Mouse (Mus musculus) right cerebral cortex, postnatal 25 days (tissue): Measurements from ENCODE around the gene B4galt3.
A peak's percentile ranks its signal among the peaks of the same experiment; 100 is the strongest.
"Not testable (repeated sequence)": the region's sequence is repeated elsewhere in the genome, so short reads cannot be mapped to it uniquely, and the experiment has no call there.

Experiments
- DNase-seq: peaks from one replicate; pipeline ENCODE4 v3.0.0; 2022

B4galt3 gene

GRCm38 (mm10) chr1:171241952-171242351 is 28.2 kb upstream of the B4galt3 start:
- DNase-seq = not testable (repeated sequence)

DNA sequence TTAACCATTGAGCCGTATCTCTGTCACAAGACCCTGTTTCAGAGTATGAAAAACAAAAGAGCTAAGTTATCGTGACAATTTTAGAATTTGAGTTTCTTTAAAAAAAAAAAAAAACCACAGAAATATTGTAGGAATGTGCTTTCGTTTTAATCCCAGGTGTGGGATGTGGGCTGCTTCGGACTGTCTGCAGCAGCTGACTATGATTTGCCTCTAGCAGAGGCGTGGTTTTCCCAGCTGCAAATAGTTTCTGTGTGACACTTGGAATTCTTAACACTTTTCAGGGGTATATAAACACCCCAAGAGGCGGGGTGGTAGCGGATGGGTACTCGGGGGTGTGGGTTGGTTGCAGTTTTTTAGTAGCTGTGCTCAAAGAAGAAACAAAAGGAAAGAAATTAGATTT is 24.8 kb upstream of the B4galt3 start:
- DNase-seq = no peak

GRCm38 (mm10) chr1:171246709-171247452 is 23.2 kb upstream of the B4galt3 start:
- DNase-seq = peak; percentile 98

DNA sequence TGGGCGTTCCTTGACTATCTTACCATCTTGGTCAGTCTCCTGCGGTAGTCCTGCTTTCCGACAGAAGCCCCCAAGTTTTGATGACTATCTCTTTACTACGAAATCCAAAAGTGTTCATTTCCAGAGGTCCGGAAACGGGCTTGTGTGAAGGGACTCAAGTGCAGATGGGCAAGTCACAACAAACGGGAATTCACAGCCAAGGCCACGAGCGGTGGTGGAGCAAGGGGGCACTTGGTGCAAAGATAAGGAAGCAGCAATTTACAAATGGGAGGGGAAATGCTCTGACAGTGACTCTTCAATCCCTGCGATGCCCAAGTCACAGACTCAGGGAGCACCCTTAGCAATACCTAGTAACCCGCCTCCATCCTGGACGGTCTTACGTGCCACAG is 22.7 kb upstream of the B4galt3 start:
- DNase-seq = no peak

DNA sequence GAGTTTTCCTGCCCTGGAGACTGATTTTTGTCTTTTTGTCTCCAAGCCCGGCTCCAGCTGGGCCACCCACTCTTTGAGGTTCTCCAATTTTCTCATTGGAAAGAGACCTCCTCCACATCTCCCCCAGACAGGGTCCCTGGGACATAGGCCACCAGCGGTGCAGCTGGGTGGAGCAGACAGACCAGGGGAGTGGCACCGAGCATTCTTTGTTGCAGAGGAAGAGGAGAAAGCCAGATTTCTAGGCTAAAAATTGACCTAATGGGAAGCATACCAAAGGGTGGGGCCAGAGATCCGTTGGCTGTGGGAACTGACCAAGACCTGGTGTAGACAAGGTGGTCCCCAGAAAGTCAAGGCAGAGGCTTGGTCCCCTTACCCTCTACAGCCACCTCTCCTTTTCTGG is 22.2 kb upstream of the B4galt3 start:
- no peak for DNase-seq

GRCm38 (mm10) chr1:171248386-171249226 is 21.5 kb upstream of the B4galt3 start:
- DNase-seq = no peak

DNA sequence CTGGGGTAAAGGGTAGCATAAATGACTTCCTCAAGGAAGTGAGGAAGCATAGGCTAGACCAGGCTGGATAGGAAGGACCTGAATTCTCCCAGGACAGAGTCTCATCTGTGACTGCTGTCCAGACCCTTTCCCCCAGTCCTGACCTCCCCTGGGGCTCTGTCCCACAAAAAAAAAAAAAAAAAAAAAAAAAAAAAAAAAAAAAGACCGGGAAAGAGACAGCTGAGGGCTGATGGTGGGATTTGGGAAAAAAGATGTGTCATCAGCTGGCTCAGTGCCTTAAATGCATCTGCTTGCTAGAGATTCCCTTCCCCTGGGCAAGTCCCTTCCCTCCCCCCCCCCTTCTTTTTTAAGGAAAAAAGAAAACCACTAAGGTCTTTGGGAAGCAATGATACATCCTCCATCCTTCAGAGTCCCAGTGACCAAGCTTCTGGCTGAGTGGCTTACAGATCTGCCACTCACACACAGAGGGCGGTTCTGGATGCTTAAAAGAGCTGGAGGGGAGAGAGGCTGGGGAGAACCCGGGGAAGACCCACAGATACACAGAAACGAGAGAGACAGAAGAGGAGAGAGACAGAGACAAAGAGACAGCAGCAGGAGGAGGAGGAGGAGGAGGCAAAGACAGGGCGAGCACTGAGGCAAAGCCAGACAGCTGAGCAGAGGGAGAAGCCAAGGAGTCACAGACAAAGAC is 20.1 kb upstream of the B4galt3 start, which contains the start of gene Adamts4:
Gene Adamts4, plus strand, starts transcription at position 509 of the 688 bp plus-strand sequence.
- DNase-seq = no peak

- DNase-seq = no peak
Measured at GRCm38 (mm10) chr1:171250680-171251593, 19.2 kb upstream of the B4galt3 start, which contains the start of gene Ndufs2. Ndufs2 (minus strand) TSS chr1:171251388.

DNA sequence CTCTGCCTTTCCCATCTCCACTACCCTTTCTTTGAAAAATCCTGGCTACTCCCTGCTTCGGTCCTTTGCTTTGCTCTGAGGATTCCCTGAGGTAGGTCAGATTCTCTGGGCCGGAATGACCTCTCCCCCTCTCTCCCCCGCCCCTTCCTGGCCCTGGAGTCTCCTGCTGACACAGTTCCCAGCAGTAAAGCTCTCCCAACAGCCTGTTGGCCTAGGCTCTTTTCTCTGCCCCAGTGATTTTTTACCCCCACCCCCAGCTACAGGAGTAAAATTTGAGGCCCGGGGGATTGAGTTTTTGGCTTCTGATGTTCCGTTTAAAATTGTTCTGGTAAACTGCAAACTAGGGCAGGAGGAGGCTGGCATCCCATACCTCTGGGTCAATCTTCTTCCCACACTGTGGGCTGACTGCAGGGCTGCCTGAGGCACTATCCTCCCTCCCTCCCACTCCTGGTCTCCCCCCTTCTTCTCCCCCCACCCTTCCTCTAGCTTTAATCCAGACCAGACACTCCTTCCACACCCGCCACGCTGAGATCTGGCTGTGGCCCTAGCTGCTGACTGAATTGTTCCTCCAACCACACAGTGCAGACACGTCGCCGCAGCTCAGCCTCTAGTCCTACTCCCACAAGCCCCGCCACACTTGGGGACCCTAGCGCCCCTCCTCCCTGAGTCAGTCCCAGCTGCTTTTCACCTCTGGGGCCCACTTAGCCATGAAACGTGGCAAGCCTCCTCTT is 18.4 kb upstream of the B4galt3 start:
- no peak for DNase-seq

- no peak for DNase-seq
Measured at GRCm38 (mm10) chr1:171252415-171252814, 17.7 kb upstream of the B4galt3 start.

GRCm38 (mm10) chr1:171256095-171256818 is 13.9 kb upstream of the B4galt3 start:
- DNase-seq = no peak

DNA sequence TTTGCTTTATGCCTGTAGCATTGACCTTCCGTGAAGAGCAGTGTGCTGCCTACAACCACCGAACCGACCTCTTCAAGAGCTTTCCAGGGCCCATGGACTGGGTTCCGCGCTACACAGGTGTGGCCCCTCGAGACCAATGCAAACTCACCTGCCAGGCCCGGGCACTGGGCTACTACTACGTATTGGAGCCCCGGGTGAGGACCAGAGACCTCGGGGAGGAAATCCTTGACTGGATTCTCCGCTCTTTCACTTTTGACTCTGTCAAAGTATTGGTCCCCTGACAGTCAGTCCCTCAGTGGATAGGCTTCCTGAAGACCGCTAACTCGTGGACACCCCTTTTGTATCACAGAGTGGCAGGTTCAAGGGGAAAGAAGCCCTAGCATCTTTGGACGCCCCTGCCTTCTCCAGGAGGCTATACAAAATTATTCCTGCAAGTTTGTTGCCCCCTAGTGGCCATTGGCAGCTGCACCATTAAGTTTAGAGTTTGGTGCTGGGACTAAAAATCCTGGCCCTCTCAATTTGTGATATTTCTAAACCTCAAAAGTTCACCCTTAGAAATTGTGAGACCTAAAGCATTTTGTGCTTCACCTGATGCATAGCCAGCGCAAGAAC is 13.1 kb upstream of the B4galt3 start:
- no peak for DNase-seq

GRCm38 (mm10) chr1:171257781-171258180 is 12.3 kb upstream of the B4galt3 start:
- no peak for DNase-seq

DNA sequence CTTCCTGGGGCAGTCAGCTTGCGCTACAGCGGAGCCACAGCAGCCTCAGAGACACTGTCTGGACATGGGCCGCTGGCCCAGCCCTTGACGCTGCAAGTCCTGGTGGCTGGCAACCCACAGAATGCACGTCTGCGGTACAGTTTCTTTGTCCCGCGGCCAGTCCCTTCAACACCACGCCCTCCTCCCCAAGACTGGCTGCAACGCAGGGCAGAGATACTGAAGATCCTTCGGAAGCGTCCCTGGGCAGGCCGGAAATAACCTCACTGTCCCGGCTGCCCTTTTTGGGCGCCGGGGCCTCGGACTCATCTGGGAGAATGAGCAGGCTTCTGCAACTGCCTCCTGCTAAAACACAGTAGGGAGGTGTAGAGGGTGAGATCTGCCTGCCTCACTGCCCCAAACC is 11.2 kb upstream of the B4galt3 start:
- DNase-seq = no peak

- DNase-seq = no peak
Measured at GRCm38 (mm10) chr1:171260316-171260715, 9.8 kb upstream of the B4galt3 start.

- DNase-seq = peak; percentile 79
Measured at GRCm38 (mm10) chr1:171262594-171263130, 7.5 kb upstream of the B4galt3 start.

- DNase-seq = no peak
Measured at GRCm38 (mm10) chr1:171263185-171263611, 6.9 kb upstream of the B4galt3 start.

DNA sequence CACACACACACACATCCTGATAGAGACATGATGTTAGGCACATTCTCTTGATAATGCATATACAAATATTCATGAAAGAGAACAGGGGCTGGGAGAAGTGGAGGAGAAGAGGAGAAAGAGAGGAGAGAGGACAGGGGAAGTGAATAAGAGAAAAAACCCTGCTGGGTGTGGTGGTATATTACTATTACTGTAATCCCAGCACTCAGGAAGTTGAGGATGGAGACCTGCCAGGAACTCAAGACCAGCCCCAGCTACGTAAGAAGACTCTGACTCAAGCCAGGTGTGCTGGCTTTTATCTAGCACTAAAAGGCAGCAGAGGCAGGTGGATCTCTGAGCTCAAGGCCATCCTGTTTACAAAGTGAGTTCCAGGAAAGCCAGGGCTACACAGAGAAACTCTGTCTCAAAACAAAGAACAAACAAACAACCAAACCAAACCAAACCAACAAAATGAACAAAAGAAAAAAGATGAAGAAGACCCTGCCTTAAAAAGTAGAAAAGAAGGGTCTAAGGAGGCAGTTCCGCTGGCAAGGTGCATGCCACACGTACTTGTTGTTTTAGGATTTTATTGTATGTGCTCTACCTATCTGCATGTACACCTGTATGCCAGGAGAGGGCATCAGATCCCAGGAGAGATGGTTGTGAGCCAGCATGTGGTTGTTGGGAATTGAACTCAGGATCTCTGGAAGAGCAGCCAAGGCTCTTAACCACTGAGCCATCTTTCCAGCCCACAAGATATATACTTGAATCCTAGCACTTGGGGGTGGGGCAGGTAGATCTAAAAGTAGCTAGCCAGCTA is 6.3 kb upstream of the B4galt3 start:
- DNase-seq = no peak
